Mouse (Mus musculus): ENCODE measurements at regions not wholly inside any gene's neighbourhood (a gene's known extent, or its start where the extent isn't known, plus 50 kb on each side); places are given as distances from the start of the nearest gene placed in this dataset.

DNA sequence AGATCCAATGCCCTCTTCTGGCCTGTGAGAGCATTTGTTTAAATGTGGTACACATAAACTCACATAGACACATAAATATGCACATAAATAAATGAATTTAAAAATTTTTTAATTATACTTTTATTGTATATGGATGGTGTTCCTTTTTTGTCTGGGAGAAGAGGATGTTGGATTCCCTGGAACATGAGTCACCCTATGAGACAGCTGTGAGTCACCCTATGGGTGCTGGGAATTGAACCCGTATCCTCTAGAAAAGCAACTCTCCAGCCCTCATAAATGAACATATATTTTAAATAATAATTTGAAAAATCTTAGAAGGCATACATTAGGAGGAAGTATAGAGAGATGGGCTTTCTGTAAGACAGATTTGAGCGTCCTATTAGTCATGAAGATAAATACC, 76.1 kb upstream of the Dynlt3 start:
- H3K4me1 ChIP-seq (ENCODE audit: insufficient read depth, low read length), result no peaks in the 10 kb centered on the region
- DNase-seq (ENCODE audit: low spot score), result no peak
- no peak overlapping the region for H3K27ac ChIP-seq (ENCODE audit: low read depth, low read length)
- no peak overlapping the region for H3K4me2 ChIP-seq (ENCODE audit: low read depth, low read length, poor library complexity, severe bottlenecking)
- H3K9me3 ChIP-seq (ENCODE audit: low read length), result no peaks in the 10 kb centered on the region
- ATAC-seq (ENCODE audit: low FRiP score), result no peak
- no peaks in the 10 kb centered on the region for H3K27me3 ChIP-seq (ENCODE audit: insufficient read depth, low read length)
- no peaks in the 10 kb centered on the region for H3K36me3 ChIP-seq (ENCODE audit: insufficient read depth, low read length)
- 89% methylated on average over 2 of the region's 2 CpGs for WGBS
- no peak for TF ChIP-seq CTCF (IDR thresholded peaks at IDR 0.05)
- no peak overlapping the region for H3K4me3 ChIP-seq (ENCODE audit: low read depth, low read length)
- H3K9ac ChIP-seq (replicated peaks; ENCODE audit: low read length, poor library complexity, severe bottlenecking), result no peak overlapping the region

DNA sequence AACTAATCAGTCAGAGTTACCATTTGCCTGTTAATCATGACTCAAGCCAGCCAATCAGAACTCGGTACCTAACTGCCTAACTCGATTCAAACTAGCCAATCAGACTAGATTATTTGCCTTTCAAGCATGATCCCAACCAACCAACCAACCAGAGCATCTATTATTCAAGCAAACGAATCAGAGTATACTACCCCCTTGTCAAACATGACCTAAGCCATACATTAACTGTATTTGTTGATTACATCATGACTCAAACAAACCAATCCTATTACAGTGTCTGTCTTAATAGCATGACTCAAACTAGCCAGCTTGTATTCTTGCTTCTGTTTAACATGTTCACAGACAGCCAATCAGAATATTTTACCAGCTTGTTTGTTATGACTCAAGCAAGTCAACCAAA, 79.7 kb upstream of the Dynlt3 start:
- H3K27ac ChIP-seq (ENCODE audit: low read depth, low read length), result no peak overlapping the region
- no peaks in the 10 kb centered on the region for H3K27me3 ChIP-seq (ENCODE audit: insufficient read depth, low read length)
- H3K9ac ChIP-seq (replicated peaks; ENCODE audit: low read length, poor library complexity, severe bottlenecking), result no peak overlapping the region
- no peak overlapping the region for H3K4me3 ChIP-seq (ENCODE audit: low read depth, low read length)
- H3K9me3 ChIP-seq (ENCODE audit: low read length), result no peaks in the 10 kb centered on the region
- H3K4me1 ChIP-seq (ENCODE audit: insufficient read depth, low read length), result no peaks in the 10 kb centered on the region
- 85% methylated on average over 3 of the region's 3 CpGs for WGBS
- H3K4me2 ChIP-seq (ENCODE audit: low read depth, low read length, poor library complexity, severe bottlenecking), result no peak overlapping the region
- ATAC-seq (ENCODE audit: low FRiP score), result no peak
- DNase-seq (ENCODE audit: low spot score), result no peak
- no peaks in the 10 kb centered on the region for H3K36me3 ChIP-seq (ENCODE audit: insufficient read depth, low read length)
- TF ChIP-seq CTCF (IDR thresholded peaks at IDR 0.05), result no peak

DNA sequence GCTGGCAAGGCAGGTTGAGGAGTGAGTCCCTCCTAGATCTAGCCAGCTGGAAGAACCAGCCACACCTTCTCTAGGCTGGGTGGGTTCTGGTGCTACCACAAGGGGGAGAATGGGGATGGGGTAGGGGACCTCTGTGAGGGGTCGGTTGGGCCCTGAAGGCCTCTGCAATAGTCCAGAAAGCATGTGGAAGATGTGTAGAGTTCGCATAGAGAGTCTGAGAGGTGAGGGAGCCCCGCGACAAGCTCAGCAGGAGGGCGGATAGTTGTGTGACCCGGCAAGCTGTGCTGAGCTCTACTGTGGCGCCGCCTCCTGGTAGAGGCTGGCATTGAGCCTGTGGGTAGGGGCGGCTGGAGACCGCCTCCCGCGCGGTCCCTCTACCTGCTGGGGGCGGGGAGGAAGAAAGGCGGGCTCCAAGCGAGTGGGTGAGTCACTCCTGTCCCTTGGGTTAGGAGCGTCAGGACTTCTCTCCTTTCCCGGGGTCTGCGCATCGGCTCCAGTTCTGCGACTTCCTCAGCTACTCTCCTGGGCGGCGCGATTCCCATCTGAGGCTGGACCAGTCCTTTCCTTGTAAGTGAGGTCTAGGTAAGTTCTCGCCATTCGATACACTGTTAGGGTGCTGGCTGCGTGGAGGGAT, 84.6 kb upstream of the Dynlt3 start:
- H3K27ac ChIP-seq (ENCODE audit: low read depth, low read length), result no peak overlapping the region
- no peaks in the 10 kb centered on the region for H3K4me1 ChIP-seq (ENCODE audit: insufficient read depth, low read length)
- H3K4me3 ChIP-seq (ENCODE audit: low read depth, low read length), result peak overlapping the region; percentile 33
- 0 out of 2 replicates have a peak, but pooled peaks have one; percentile 23 for ATAC-seq (ENCODE audit: low FRiP score)
- 13% methylated on average over 9 of the region's 27 CpGs for WGBS
- no peaks in the 10 kb centered on the region for H3K36me3 ChIP-seq (ENCODE audit: insufficient read depth, low read length)
- H3K4me2 ChIP-seq (ENCODE audit: low read depth, low read length, poor library complexity, severe bottlenecking), result peak overlapping the region; percentile 57
- TF ChIP-seq CTCF (IDR thresholded peaks at IDR 0.05), result peak; percentile 55
- H3K9ac ChIP-seq (replicated peaks; ENCODE audit: low read length, poor library complexity, severe bottlenecking), result no peak overlapping the region
- DNase-seq (ENCODE audit: low spot score), result peak; percentile 13
- H3K27me3 ChIP-seq (ENCODE audit: insufficient read depth, low read length), result no peaks in the 10 kb centered on the region
- no peaks in the 10 kb centered on the region for H3K9me3 ChIP-seq (ENCODE audit: low read length)

DNA sequence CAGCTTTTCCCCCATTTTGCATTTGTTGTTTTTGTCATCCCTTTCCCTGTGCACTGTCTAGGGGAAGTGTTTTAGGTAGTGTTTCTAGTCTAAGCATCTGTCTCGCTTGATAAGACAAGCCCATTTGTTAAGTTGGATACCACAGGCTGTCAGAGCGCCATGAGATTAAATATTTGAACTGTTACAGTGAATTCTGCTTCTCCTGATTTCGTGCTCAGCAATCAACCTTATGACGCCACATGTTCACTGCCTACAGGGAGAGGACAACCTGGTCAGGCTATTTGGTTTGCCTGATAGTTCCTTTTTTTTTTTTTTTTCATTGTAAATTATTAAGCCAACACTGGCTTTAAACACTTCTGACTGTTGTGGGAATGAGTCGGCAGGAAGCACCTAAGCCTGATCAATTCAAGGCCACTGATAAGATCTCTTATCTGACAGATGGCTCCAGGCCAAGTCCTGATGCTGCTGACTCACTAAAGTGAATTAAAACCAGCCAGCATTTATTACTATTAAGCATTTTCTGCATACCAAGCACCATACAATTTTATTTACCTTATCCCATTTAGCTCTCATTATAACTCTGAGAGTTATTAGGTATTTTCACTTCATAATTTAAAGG, 90.3 kb upstream of the Dynlt3 start:
- DNase-seq (ENCODE audit: low spot score) (no peak), ATAC-seq (ENCODE audit: low FRiP score) (no peak)
- Histone ChIP-seq H3K4me1 (ENCODE audit: insufficient read depth, low read length) (no peaks in the 10 kb centered on the region), H3K9ac (replicated peaks; ENCODE audit: low read length, poor library complexity, severe bottlenecking) (no peak overlapping the region), H3K27me3 (ENCODE audit: insufficient read depth, low read length) (no peaks in the 10 kb centered on the region), H3K27ac (ENCODE audit: low read depth, low read length) (no peak overlapping the region), H3K36me3 (ENCODE audit: insufficient read depth, low read length) (no peaks in the 10 kb centered on the region), H3K4me2 (ENCODE audit: low read depth, low read length, poor library complexity, severe bottlenecking) (no peak overlapping the region), H3K9me3 (ENCODE audit: low read length) (no peaks in the 10 kb centered on the region), H3K4me3 (ENCODE audit: low read depth, low read length) (no peak overlapping the region)
- TF ChIP-seq CTCF (IDR thresholded peaks at IDR 0.05), result no peak
- whole genome bisulfite sequencing, result 53% methylated on average over 5 of the region's 5 CpGs

DNA sequence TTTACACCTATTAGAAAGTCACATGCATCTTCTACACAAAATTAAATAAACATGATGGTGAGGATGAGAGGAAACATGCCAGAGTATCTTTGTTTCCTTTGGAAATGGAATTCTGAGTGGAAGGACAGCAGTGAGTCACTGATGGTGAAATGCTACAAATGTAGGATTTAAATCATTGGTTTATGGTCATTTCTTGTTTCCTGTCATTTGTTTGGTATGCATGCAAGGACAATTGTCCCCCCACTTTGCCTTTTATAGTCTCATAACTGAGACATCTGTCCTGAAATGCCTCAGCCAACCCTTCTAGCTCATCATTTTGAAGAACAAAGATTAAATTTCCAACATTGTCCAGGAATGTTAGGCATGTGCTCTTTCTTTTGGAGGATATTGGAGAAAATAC, 77.2 kb upstream of the Hypm start:
- Histone ChIP-seq H3K9me3 (ENCODE audit: low read length) (no peaks in the 10 kb centered on the region), H3K9ac (replicated peaks; ENCODE audit: low read length, poor library complexity, severe bottlenecking) (no peak overlapping the region), H3K4me2 (ENCODE audit: low read depth, low read length, poor library complexity, severe bottlenecking) (no peak overlapping the region), H3K4me1 (ENCODE audit: insufficient read depth, low read length) (no peaks in the 10 kb centered on the region), H3K36me3 (ENCODE audit: insufficient read depth, low read length) (no peaks in the 10 kb centered on the region), H3K27me3 (ENCODE audit: insufficient read depth, low read length) (no peaks in the 10 kb centered on the region), H3K27ac (ENCODE audit: low read depth, low read length) (no peak overlapping the region), H3K4me3 (ENCODE audit: low read depth, low read length) (no peak overlapping the region)
- no peak for DNase-seq (ENCODE audit: low spot score)
- TF ChIP-seq CTCF (IDR thresholded peaks at IDR 0.05), result no peak
- no peak for ATAC-seq (ENCODE audit: low FRiP score)

DNA sequence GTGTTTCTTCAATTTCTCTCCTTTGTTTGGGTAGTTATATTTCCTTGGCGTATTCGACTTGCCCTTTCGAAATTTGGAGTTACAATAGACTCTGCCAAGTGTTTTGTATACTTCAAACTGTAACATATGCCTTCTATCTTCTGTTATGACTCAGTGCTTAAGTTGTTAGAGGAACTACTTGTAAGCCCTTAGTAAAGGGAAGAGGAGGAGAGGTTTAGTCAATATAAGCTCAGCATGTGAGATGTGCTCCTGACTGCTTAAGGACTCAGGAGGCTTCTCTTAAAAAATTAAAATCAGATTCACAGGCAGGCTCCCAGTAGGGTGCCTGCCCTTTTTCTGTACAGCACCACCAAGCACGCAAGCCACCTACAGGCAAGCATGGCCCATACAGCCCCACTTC, 69.2 kb upstream of the Hypm start:
- WGBS, result 81% methylated on average over 4 of the region's 4 CpGs

More for the DNA sequence above, 69.2 kb upstream of the Hypm start:
- ATAC-seq (ENCODE audit: low FRiP score), result no peak
- Histone ChIP-seq H3K4me3 (ENCODE audit: low read depth, low read length) (no peak overlapping the region), H3K9ac (replicated peaks; ENCODE audit: low read length, poor library complexity, severe bottlenecking) (no peak overlapping the region), H3K9me3 (ENCODE audit: low read length) (no peaks in the 10 kb centered on the region), H3K4me2 (ENCODE audit: low read depth, low read length, poor library complexity, severe bottlenecking) (no peak overlapping the region), H3K36me3 (ENCODE audit: insufficient read depth, low read length) (no peaks in the 10 kb centered on the region), H3K4me1 (ENCODE audit: insufficient read depth, low read length) (no peaks in the 10 kb centered on the region), H3K27ac (ENCODE audit: low read depth, low read length) (no peak overlapping the region), H3K27me3 (ENCODE audit: insufficient read depth, low read length) (no peaks in the 10 kb centered on the region)
- no peak for DNase-seq (ENCODE audit: low spot score)
- no peak for TF ChIP-seq CTCF (IDR thresholded peaks at IDR 0.05)
